In the genomic region with DNA sequence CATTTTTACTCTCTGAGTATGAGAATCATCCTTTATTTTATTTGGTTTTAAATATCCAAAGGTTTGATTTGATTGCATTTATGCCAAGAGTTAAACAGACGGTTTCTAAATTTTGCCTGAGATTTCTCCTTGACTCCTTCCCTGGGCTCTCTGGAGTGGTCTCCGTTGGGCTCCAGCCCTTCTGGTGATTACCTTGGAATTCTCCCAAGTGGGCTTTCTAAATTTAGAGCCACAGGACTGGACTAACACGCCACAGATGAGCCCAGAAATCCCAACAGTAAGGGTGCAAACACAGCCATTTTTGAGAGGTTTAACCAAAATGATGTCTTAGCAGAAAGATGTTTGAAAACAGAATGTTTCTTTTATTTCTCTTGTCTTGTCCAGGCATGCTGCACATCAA, we compare ENCODE assay signal across 28 mouse cellular contexts. TPM values are rescaled to one million over a fixed set of nuclear protein-coding genes. Genes with fewer than 3 reads are reported as not detected.
DNase-seq lines count a peak whose midpoint lies in the region; ATAC-seq and TF ChIP-seq lines count a peak whose summit lies in the region.
"Had no signal": no experiment of that assay in that cellular context is flagged by ENCODE, and none has a peak within 500 bp of the region (broad histone marks: within the 10 kb centered on the region; RNA-seq: fewer than 3 reads in every experiment).

No protein-coding gene starts in this region.

- peak; percentile 42 to 45 for DNase-seq in heart, adult 18-20 months
- peak; percentile 44 for DNase-seq in heart, adult 8-10 months (ENCODE audit: low spot score)
- no peak for DNase-seq in heart, postnatal 0 days (ENCODE audit: low spot score)
- DNase-seq in layer of hippocampus, adult 8-10 months (ENCODE audit: low spot score in 2 of 2): no peak
- DNase-seq in layer of hippocampus, adult 2 months (ENCODE audit: low spot score in 2 of 2): no peak
- DNase-seq: adrenal gland, postnatal 36 days; B cell, adult 2 months; cerebellum, adult 11 months; cerebellum, adult 9-11 months; gastrocnemius, postnatal 14 days; kidney, adult 9 months; kidney, postnatal 10 days; lung, postnatal 4 days; right cerebral cortex, postnatal 4 days; thymus, postnatal 4 days had no signal

- no peak for ATAC-seq in heart, embryonic 11.5 days (replicated peaks; ENCODE audit: insufficient number of reproducible peaks, low FRiP score, low TSS enrichment)
- ATAC-seq in heart, embryonic 12.5 days (ENCODE audit: insufficient number of reproducible peaks, low FRiP score): no peak
- no peak for ATAC-seq in heart, postnatal 0 days (ENCODE audit: insufficient read depth, low read depth)
- ATAC-seq: forebrain, embryonic 14.5 days; intestine, embryonic 16.5 days; lung, postnatal 0 days had no signal

- H3K9ac ChIP-seq in heart, embryonic 11.5 days (ENCODE audit: low read depth, low read length): no peak overlapping the region
- H3K9ac ChIP-seq in heart, embryonic 12.5 days: no peak overlapping the region
- no peak overlapping the region for H3K9ac ChIP-seq in heart, postnatal 0 days (replicated peaks; ENCODE audit: low read depth, low read length)
- H3K9ac ChIP-seq: hindbrain, embryonic 12.5 days; limb, embryonic 13.5 days; midbrain, embryonic 12.5 days; neural tube, embryonic 12.5 days had no signal

- no peaks in the 10 kb centered on the region; the same call in 1 of the 2 replicates for H3K9me3 ChIP-seq in heart, embryonic 11.5 days (replicated peaks; ENCODE audit: control insufficient read depth, low read length)
- H3K9me3 ChIP-seq in heart, embryonic 12.5 days (replicated peaks): 0 out of 2 replicates have a peak, but pooled peaks cover 5% of the 10 kb centered on the region
- H3K9me3 ChIP-seq in heart, postnatal 0 days (replicated peaks; ENCODE audit: control insufficient read depth, low read length): no peaks in the 10 kb centered on the region
- H3K9me3 ChIP-seq: hindbrain, embryonic 12.5 days; midbrain, embryonic 12.5 days; neural tube, embryonic 12.5 days had no signal

- WGBS in heart, embryonic 11.5 days (ENCODE audit: insufficient replicate concordance): 27% methylated on average over 3 of the region's 3 CpGs
- WGBS in heart, embryonic 12.5 days: 17% methylated on average over 3 of the region's 3 CpGs
- WGBS in heart, postnatal 0 days: 10% methylated on average over 3 of the region's 3 CpGs

- TF ChIP-seq EP300 in heart, postnatal 0 days (IDR thresholded peaks at IDR 0.05; ENCODE audit: low read depth): no peak

- no peaks in the 10 kb centered on the region for H3K27me3 ChIP-seq in heart, embryonic 11.5 days (ENCODE audit: control insufficient read depth, insufficient read depth, low read length)
- H3K27me3 ChIP-seq in heart, embryonic 12.5 days (replicated peaks): no peaks in the 10 kb centered on the region
- H3K27me3 ChIP-seq in heart, postnatal 0 days (ENCODE audit: control insufficient read depth, insufficient read depth, low read length): no peaks in the 10 kb centered on the region
- H3K27me3 ChIP-seq: hindbrain, embryonic 12.5 days; limb, embryonic 13.5 days; megakaryocyte, embryonic 14.5 days; midbrain, embryonic 12.5 days; neural tube, embryonic 12.5 days had no signal

- no peak overlapping the region for H3K4me3 ChIP-seq in heart, embryonic 11.5 days (ENCODE audit: low read depth, low read length)
- no peak overlapping the region for H3K4me3 ChIP-seq in heart, embryonic 12.5 days
- H3K4me3 ChIP-seq in heart, postnatal 0 days (ENCODE audit: low read depth, low read length): no peak overlapping the region
- H3K4me3 ChIP-seq in layer of hippocampus, adult 2 months: no peak overlapping the region
- H3K4me3 ChIP-seq: hindbrain, embryonic 12.5 days; left cerebral cortex, adult 2 months; limb, embryonic 13.5 days; megakaryocyte, embryonic 14.5 days; midbrain, embryonic 12.5 days; myocyte; neural tube, embryonic 12.5 days had no signal

- no peak overlapping the region for H3K4me2 ChIP-seq in heart, embryonic 11.5 days
- 0 out of 2 replicates have a peak overlapping the region, but pooled peaks have one; percentile 18 for H3K4me2 ChIP-seq in heart, embryonic 12.5 days
- H3K4me2 ChIP-seq in heart, postnatal 0 days (ENCODE audit: low read depth, low read length): no peak overlapping the region
- H3K4me2 ChIP-seq: hindbrain, embryonic 12.5 days; limb, embryonic 13.5 days; liver, embryonic 11.5 days; midbrain, embryonic 12.5 days; neural tube, embryonic 12.5 days had no signal

- no peak overlapping the region for H3K27ac ChIP-seq in heart, embryonic 11.5 days (ENCODE audit: low read depth, low read length)
- H3K27ac ChIP-seq in heart, embryonic 12.5 days (ENCODE audit: poor library complexity, severe bottlenecking): peak overlapping the region; percentile 75
- H3K27ac ChIP-seq in heart, postnatal 0 days (ENCODE audit: low read depth): peak overlapping the region; percentile 62
- no peak overlapping the region for H3K27ac ChIP-seq in layer of hippocampus, adult 2 months
- H3K27ac ChIP-seq: hindbrain, embryonic 12.5 days; left cerebral cortex, adult 2 months; limb, embryonic 13.5 days; midbrain, embryonic 12.5 days; neural tube, embryonic 12.5 days had no signal

- H3K36me3 ChIP-seq in heart, embryonic 11.5 days (ENCODE audit: control insufficient read depth, insufficient read depth, low read length): no peaks in the 10 kb centered on the region; the same call in 1 of the 2 replicates
- H3K36me3 ChIP-seq in heart, embryonic 12.5 days: peaks cover 6% of the 10 kb centered on the region; the same call in 1 of the 2 replicates
- 0 out of 2 replicates have a peak, but pooled peaks cover 3% of the 10 kb centered on the region for H3K36me3 ChIP-seq in heart, postnatal 0 days (replicated peaks; ENCODE audit: control insufficient read depth, insufficient read depth, low read length)
- H3K36me3 ChIP-seq: hindbrain, embryonic 12.5 days; limb, embryonic 13.5 days; midbrain, embryonic 12.5 days; neural tube, embryonic 12.5 days had no signal

- H3K4me1 ChIP-seq in heart, embryonic 11.5 days (ENCODE audit: control insufficient read depth, insufficient read depth, low read length): peaks cover 6% of the 10 kb centered on the region; the same call in 1 of the 2 replicates
- peaks cover 26% of the 10 kb centered on the region for H3K4me1 ChIP-seq in heart, embryonic 12.5 days (replicated peaks)
- H3K4me1 ChIP-seq in heart, postnatal 0 days (ENCODE audit: control insufficient read depth, insufficient read depth): peaks cover 41% of the 10 kb centered on the region
- H3K4me1 ChIP-seq: hindbrain, embryonic 12.5 days; megakaryocyte, embryonic 14.5 days; midbrain, embryonic 12.5 days; neural tube, embryonic 12.5 days had no signal

- TF ChIP-seq CTCF in heart, postnatal 0 days (IDR thresholded peaks at IDR 0.05; ENCODE audit: low read depth): no peak
- no peak for TF ChIP-seq CTCF in layer of hippocampus, adult 2 months (conservative IDR thresholded peaks at IDR 0.05)

RNA-seq across cellular contexts. Expression of a gene that starts 47.0 kb away (rescaled TPM):
- 1 to 10 TPM; 4.5 to 4.6 TPM for total RNA-seq in heart, adult 18-20 months (2021)
- polyA plus RNA-seq in heart, embryonic 11.5 days (2014; fragmentation: Nextera tagmentation; extraction: Ambion mirVana): 18.6 and 22.5 TPM in 2 replicates
- 1 to 10 TPM; 4.3 to 6.4 (median 5.3) TPM for total RNA-seq in heart, adult 8-10 months (2022)
- 34.7 and 35.5 TPM in 2 replicates for polyA plus RNA-seq in heart, embryonic 12.5 days (2016; fragmentation: Nextera tagmentation; extraction: Ambion mirVana)
- 7.0 and 8.3 TPM in 2 replicates for total RNA-seq in heart, postnatal 0 days (2014; rRNA removed; ENCODE audit: low replicate concordance)
- 39.5 and 43.7 TPM in 2 replicates for polyA plus RNA-seq in heart, postnatal 0 days (2015; fragmentation: Nextera tagmentation; extraction: Ambion mirVana)
- 1 to 10 TPM in 2 of 4 experiments, under 1 TPM in 2; 0.61 to 1.5 (median 1.1) TPM for total RNA-seq in layer of hippocampus, adult 8-10 months (2022)
- total RNA-seq in layer of hippocampus, adult 2 months (2021): 1 to 10 TPM in 1 of 2 experiments, under 1 TPM in 1; 0.79 to 1.1 TPM

RNA-seq across cellular contexts. Expression of a gene that starts 47.2 kb away (rescaled TPM):
- 1 to 10 TPM; 1.7 to 3.2 TPM for total RNA-seq in heart, adult 18-20 months (2021)
- 10.2 and 10.8 TPM in 2 replicates for polyA plus RNA-seq in heart, embryonic 11.5 days (2014; fragmentation: Nextera tagmentation; extraction: Ambion mirVana)
- 1 to 10 TPM; 1.3 to 4.1 (median 3.5) TPM for total RNA-seq in heart, adult 8-10 months (2022)
- polyA plus RNA-seq in heart, embryonic 12.5 days (2016; fragmentation: Nextera tagmentation; extraction: Ambion mirVana): 13.5 and 16.1 TPM in 2 replicates
- total RNA-seq in heart, postnatal 0 days (2014; rRNA removed; ENCODE audit: low replicate concordance): 2.4 and 7.9 TPM in 2 replicates
- 7.8 and 10.9 TPM in 2 replicates for polyA plus RNA-seq in heart, postnatal 0 days (2015; fragmentation: Nextera tagmentation; extraction: Ambion mirVana)
- total RNA-seq in layer of hippocampus, adult 8-10 months (2022): 10 to 100 TPM; 33.2 to 50.6 (median 39.7) TPM
- 10 to 100 TPM; 38.0 to 42.9 TPM for total RNA-seq in layer of hippocampus, adult 2 months (2021)

Comparison
In these comparisons a context has a peak if more than half of its experiments do, and no peak if none do; other contexts are left out.
1. DNase-seq: peak in heart, adult 18-20 months (2 of 2) and heart, adult 8-10 months (single experiment); none in heart, postnatal 0 days (single experiment), layer of hippocampus, adult 8-10 months (0 of 2) and layer of hippocampus, adult 2 months (0 of 2).
2. H3K27ac ChIP-seq: peak in heart, embryonic 12.5 days (single experiment) and heart, postnatal 0 days (single experiment); none in heart, embryonic 11.5 days (single experiment) and layer of hippocampus, adult 2 months (single experiment).